Mouse (Mus musculus): ENCODE results near the gene Tmem52.
"Not testable (repeated sequence)": the region's sequence is repeated elsewhere in the genome, so short reads cannot be mapped to it uniquely, and the experiment has no call there.

The Tmem52 gene

GRCm38 (mm10) chr4:155472716-155473290, 3.9 kb downstream of the Tmem52 start:
- DNase-seq = no peak

GRCm38 (mm10) chr4:155473319-155473718, 4.4 kb downstream of the Tmem52 start:
- peak; percentile 95 for DNase-seq

GRCm38 (mm10) chr4:155473796-155474195, 4.9 kb downstream of the Tmem52 start:
- DNase-seq = not testable (repeated sequence)

- peak; percentile 98 for DNase-seq
Observed at GRCm38 (mm10) chr4:155481381-155482124, 12.6 kb downstream of the Tmem52 start.

GRCm38 (mm10) chr4:155482125-155482480, 13.2 kb downstream of the Tmem52 start:
- peak; percentile 92 for DNase-seq

- DNase-seq = peak; percentile 92
Observed at GRCm38 (mm10) chr4:155482733-155483540, 14.0 kb downstream of the Tmem52 start.

- peak; percentile 92 for DNase-seq
Observed at GRCm38 (mm10) chr4:155485521-155485920, 16.6 kb downstream of the Tmem52 start.

GRCm38 (mm10) chr4:155487746-155488145, 18.8 kb downstream of the Tmem52 start:
- peak; percentile 94 for DNase-seq

GRCm38 (mm10) chr4:155488232-155489025, 19.5 kb downstream of the Tmem52 start:
- peak; percentile 99 for DNase-seq

- peak; percentile 94 for DNase-seq
Observed at GRCm38 (mm10) chr4:155489101-155489970, 20.4 kb downstream of the Tmem52 start.

- peak; percentile 93 for DNase-seq
Observed at GRCm38 (mm10) chr4:155490456-155490855, 21.5 kb downstream of the Tmem52 start.

GRCm38 (mm10) chr4:155490990-155491504, 22.1 kb downstream of the Tmem52 start, which contains the start of gene Gnb1:
Gene Gnb1, plus strand, starts transcription at chr4:155491361.
- DNase-seq = peak; percentile 99

- DNase-seq = peak; percentile 96
Observed at GRCm38 (mm10) chr4:155491529-155492130, 22.7 kb downstream of the Tmem52 start.

- peak; percentile 97 for DNase-seq
Observed at GRCm38 (mm10) chr4:155492131-155492633, 23.3 kb downstream of the Tmem52 start.

GRCm38 (mm10) chr4:155494891-155495290, 26.0 kb downstream of the Tmem52 start:
- DNase-seq = no peak

GRCm38 (mm10) chr4:155497963-155498362, 29.0 kb downstream of the Tmem52 start:
- DNase-seq = peak; percentile 37

GRCm38 (mm10) chr4:155501126-155501525, 32.2 kb downstream of the Tmem52 start:
- DNase-seq = peak; percentile 19

- DNase-seq = peak; percentile 75
Observed at GRCm38 (mm10) chr4:155505067-155505466, 36.2 kb downstream of the Tmem52 start.

- peak; percentile 69 for DNase-seq
Observed at GRCm38 (mm10) chr4:155505671-155506295, 36.9 kb downstream of the Tmem52 start.

GRCm38 (mm10) chr4:155508614-155509013, 39.7 kb downstream of the Tmem52 start:
- no peak for DNase-seq
